Mouse (Mus musculus): ENCODE measurements at regions not wholly inside any gene's neighbourhood (a gene's known extent, or its start where the extent isn't known, plus 50 kb on each side); places are given as distances from the start of the nearest gene placed in this dataset.

DNA sequence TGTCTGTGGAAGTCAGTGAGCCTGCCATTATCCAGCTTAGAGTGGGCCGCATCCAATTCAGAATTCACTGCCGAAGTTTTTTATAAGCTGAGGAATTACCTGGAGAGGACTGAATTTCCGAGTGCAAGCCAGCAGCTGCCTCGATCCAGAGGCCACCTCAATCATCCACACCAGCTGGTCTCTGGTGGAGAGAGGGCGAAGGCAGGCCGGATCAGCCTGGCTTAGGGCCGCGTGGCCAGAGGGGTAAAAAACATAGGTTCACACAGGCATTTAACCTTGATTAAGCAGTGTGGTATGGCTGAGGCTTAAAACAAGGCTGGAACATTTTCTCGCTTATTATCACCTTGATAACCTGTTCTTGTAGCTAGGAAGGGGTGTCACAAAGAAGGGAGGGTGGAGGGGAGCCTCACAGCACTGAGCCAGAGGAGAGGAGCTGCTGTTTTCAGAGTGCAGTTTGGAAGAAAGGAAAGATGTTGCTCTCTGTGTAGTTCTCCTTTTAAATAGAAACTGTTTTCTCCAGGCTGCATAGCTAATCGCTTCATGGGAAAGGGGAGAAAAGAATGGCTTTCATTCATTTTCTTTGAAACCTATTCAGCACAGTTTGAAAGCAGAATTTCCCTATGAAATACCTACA is 135.1 kb upstream of the Noct start:
- DNase-seq (ENCODE audit: low spot score): no peak

DNA sequence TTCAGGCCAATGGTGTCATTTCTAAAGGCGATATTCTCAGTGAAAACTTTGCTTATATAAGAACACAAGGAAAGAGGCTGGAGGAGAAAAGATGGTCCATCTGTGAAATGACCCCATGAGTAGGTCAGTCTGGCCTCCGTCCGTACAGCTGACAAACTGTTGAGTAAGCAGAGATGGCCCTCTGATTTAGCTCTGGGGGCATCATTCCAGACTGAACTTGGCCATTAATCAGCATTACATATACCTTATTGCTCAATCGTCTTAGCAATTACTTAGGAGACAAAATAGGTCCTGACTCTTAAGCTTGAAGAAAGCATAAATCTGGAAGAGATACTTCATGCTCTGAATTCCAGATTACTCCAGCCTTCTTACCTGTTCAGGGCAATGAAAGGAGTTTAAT is 132.8 kb upstream of the Noct start:
- DNase-seq (ENCODE audit: low spot score): peak; percentile 47

DNA sequence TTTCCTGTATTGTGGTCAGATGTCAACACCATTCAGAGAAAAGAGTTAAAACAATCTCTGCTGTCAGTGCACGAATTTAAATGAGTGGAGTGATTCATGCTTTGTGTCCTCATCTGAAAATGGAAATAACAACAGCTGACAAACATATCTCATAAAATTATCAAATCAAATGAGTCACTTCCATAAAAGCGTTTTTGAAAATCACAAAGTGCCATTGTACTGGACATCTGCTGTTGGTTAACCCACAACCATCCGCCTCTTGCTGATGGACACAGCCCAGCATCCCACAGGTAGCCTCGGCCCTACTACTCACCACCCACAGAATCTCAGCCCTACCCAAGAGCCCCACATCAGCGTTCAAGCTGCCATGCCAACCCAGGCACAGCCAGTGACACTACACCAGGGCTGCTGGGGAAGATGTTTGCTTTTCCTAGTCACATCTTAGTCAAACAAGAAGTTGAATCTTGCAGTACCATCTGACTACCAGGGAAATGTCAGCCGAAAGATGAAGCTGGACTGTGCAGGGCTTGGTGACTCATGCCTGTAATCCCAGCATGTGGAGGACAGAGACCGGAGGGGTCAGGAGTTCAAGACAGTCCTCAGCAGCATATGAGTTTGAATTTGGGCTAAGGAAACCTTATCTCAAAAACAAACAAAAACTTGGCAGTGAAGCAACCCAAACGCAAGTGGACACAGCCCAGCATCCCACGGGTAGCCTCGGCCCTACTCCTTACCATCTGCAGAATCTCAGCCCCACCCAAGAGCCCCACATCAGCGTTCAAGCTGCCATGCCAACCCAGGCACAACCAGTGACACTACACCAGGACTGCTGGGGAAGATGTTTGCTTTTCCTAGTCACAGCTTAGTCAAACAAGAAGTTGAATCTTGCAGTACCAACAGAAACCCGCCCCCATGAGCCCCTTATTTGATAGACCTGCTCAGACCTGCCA is 131.9 kb upstream of the Noct start:
- DNase-seq (ENCODE audit: low spot score): peak; percentile 35

DNA sequence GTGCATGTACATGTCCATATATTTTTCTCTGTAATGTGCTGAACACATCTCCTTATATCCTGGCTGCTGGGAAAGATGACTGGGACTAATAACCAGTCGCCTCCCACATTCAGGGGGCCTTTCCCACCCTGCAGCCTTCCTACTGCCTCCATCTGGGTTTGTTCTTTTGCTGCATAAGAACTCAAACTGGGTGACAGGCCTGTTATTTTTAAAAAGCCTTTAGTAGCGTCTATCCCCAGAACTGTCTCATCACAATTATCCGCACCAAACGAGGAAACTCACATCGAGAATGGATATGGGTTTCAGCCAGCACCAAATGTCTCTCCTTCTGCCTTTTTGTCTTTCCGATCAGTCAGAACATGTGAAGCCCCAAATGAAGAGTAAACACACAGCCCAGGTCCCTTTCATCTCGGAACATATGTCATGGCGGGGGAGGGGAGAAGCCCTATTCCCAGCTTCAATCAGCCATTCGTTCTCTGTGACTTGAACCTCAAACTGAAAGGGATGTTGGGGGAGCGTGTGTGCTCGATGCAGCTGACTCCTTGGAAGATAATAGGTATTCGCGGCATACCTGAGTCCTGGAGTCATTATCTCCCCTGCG is 128.3 kb upstream of the Noct start:
- no peak for DNase-seq (ENCODE audit: low spot score)

DNA sequence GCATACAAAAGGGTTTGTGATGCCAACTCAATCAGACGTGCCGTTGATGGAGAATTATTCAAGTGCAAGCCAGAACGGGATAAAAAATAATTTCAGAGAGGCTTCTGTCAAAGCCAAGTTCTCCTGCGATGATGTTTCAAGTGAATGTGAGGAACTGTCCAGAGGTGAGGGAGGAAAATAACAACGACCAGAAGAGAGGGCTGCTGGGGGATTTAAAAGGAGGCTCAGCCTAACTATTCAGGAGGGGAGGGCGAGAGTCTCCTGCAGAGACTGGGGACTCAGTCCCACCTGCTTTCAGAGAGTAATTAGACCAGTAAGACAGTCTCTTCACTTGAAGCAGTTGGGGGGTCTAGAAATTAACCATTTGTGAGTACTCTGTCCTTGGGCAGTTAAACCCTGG is 127.7 kb upstream of the Noct start:
- DNase-seq (ENCODE audit: low spot score): no peak

DNA sequence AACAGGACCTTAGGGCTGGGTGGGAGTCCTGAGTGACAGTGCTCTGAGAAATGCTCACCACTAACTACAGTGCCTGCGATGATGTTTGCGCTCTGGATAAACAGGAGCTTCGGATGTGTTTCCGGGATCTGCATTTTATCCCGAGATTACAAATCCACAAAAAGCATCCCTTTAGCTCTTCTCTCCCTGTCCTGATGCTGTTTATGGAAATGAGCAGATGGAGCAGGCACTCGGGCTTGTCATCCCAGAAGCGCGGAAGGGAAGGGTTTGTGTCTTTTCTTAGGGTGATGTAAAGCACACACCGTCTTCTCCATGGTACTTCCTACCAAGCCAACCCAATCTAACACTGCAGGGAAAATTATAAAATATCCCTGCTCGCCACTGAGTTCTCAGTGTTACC is 126.9 kb upstream of the Noct start:
- DNase-seq (ENCODE audit: low spot score): no peak

DNA sequence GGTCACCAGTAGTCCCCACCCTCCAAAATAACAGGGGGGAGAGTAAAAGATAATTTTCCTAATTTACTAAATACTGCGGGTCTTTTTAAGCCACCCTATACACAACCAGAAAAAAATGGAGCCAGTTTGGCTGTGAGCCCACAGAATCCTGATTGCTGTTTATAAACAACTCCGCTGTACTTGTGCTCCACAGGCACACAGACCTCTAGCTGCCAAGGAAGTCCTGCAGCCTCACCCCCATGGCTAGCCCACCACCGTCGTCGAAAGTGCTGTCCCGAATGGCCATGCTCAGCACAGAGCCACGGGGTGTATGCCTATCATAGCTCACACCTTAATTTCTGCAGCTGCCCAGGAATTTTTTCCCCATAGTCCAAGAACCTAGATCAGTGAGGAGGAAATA is 124.3 kb upstream of the Noct start:
- no peak for DNase-seq (ENCODE audit: low spot score)

DNA sequence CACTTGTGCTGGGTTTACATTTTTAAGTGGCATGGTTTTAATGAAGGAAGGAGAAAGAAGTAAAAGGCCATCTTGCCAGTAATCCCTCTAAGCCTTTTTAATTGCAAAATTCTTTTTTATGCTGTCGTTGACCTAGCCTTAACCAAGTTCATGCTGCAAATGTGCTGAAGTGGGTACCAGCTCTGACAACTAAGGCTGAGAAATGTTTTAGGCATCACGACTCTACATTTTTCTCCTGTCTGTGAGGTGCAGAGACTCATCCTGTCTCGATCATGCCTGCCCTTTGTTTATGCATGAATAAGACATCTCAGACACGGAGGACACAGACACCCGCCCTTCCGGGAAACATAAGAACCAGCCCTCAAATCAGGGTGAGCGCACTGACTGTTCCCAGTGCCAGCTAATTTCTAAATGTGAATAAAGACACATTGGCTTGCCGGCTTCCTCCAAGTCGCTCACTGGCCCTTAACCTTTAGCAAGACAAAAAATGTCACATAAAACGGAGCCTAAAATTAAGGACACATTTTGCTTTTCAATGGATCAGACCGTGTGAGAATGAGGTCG is 115.5 kb upstream of the Noct start:
- no peak for DNase-seq (ENCODE audit: low spot score)

DNA sequence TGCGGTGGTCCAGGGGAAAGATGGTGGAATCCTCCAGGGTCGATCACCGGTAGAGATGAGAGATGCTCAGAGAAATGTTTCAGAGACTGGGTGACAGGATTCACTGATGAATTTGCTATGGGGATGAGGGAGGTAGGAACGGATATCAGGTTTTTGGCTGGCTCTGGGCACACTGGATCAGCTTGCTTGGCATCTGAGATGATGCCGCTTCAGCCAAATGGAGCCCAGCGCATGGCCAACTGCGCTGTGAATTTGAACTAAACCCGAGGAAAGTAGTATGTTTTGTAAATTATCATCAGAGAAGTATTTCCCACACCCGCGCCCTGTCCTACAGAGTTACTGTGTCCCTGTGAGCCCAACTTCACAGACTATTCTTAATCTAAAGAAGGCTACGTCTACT is 113.0 kb upstream of the Noct start:
- DNase-seq (ENCODE audit: low spot score): no peak

DNA sequence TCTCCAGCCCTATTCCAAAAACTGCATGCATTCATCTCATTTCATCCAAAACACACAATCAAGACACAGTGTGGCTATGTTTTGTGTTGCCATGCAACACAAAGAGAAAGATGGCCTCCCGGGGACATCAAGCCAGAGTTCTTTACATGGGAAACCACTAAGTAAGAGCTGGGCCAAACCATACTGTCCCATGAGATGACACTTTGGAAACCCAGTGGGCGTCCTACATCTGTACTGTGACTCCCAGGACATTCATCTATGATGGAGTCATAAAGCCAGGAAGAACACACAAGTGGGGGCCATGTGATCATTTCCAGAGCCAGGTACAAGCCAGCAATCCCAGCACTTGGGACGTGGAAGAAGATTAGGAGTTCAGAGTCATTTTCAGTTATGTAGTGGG is 111.9 kb upstream of the Noct start:
- no peak for DNase-seq (ENCODE audit: low spot score)

DNA sequence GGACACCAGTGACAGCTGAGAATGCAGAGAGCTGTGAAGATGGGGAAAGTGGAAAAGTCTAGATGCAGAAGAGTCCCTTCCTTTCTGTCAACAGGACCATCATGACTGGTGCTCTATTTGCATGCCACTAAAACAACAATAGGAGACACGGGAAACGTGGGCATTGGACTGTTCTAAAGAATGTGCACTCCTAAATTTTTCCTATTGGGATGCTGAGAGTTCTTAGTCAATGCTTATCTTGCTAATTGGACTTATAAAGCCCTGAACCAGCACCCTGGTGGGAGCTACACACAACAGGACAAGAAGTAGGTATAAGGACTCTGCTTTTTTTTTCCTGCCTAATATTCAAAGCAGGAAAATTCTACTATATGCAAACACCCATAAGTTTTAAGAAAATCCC is 108.3 kb upstream of the Noct start:
- DNase-seq (ENCODE audit: low spot score): no peak

DNA sequence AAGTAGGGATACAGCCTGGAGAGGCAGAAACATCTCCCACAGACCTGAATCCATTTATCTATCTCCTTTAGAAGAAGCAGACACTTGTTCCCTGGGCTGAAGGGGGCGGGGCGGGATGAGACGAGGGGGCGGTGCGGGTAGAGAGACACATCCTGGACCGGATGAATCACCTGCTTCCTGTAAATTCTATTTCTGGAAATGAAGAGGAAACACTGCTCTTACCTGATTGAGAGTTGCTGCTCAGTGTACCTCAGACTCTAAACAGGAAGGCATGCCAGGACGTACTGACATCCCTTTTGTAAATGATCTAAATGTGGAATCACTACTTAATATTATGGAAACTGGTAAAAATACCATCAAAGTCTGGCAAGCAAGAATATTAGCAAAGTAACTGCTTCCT is 105.5 kb upstream of the Noct start:
- no peak for DNase-seq (ENCODE audit: low spot score)

DNA sequence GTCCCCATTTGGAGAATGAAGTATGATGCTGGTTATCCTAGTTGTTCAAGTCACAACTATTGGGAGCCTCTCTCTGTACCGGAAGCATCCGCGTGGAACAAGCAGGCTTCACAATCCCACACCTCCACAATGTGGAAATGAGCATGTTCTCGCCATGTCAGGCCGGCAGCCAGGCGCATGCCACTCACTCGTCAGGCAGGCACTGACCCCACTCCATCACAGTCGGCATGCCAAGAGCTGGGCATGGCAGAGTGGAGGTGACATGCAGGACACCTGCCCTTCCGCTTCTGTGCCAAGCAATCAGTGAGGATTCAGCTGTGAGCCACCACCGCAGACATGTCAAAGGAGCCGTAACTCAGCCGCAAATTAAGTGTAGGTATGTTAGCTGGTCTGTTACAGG is 103.7 kb upstream of the Noct start:
- DNase-seq (ENCODE audit: low spot score): no peak

DNA sequence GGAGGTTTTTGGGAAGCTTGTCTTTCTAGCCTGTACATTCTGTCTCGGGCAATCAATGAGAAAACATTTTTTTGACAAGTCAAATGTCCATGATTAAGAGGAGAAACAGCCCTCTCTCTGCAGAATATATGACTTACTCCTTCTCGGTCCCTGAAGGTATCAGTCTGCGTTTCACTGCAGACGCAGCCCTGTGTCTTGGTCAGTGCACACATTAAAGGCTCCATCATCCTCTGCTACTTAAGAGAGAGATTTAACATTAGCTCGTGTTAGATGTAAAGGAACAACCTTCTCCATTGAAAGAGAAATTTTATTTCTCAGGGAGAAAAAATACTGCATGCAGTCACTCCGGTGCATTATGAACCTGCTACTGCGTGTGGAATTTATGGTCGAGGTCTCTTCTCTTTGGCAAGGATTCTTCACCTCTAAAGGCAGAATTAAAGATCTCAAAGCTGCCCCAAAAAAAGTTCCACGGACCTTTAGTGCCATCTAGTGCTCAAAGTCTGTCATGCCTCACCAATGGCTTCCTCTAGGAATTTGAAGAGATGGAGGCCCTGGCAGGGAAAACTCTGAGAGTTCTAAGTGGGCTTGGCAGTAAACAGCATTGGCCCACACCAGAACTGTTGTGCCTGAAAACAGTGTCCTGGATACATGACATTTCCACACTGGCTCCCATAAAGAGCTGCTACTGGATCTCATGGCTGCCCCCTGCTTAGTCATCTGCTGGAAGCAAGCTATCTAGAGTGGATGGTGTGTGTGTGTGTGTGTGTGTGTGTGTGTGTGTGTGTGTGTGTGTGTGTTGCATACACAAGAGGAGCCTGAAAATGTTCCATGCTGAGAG is 102.3 kb upstream of the Noct start:
- peak; percentile 70 for DNase-seq (ENCODE audit: low spot score)

DNA sequence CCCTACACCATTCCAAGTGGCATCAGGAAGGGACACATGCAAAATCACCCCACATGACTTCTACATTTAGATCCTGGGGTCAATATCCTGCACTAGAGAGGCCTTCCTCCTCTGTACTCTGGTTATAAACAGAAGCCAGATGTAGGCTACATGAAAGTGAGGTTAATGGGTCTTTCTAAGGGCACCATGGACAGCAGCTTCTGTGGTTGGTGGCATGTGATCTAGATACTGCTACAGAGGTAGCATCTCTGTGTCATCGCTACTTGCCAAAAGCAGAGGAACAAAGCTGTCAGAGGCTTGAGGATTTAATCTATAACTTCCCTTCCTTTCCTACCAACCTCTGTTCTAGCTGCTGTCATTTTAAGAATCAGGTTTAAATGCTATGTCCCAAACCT is 101.7 kb upstream of the Noct start:
- DNase-seq (ENCODE audit: low spot score): no peak

DNA sequence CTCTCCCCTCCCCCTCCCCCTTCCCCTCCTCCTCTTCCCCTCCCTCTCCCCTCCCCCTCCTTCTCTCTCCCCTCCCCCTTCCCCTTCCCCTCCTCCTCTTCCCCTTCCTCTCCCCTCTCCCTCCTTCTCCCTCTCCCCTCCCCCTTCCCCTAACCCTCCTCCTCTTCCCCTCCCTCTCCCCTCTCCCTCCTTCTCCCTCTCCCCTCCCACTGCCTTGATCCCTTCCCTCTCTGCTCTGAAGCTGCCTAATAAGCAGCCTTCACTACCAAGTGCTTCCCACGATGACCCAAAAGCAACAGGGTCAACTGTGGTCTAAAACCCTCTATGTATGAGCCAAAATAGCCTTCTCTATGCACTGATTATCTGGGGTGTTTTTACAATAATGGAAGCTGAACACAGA is 96.4 kb upstream of the Noct start:
- DNase-seq (ENCODE audit: low spot score): no peak

DNA sequence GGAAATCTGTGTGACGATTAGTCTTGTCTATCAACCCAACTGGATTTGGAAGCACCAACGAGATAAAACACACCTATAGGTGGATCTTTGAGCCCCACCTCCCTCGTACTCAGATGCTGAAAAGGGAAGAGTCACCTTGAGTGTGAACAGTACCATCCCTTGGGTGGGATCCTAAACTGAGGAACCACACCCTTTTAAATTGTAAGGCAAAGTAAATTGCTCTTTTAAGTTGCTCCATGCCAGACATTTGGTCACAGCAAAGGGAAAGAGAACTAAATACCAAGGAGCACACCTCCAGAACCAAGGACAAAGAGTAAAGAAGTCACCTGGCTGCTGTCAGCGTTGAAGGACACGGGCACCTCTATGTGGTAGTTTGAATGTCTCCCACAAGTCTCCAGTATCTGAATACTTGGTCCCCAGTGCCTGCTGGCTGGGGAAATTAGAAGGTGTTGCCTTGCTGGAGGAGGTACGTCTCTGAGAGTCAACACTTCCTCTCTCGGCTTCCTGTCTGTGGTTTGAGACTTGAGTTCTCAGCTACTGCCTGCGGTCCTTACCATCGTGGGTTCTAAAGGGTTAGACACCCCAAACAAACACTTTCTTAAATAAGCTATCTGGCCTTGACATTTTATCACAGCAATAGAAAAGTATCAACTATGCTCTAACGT is 95.6 kb upstream of the Noct start:
- DNase-seq (ENCODE audit: low spot score): no peak

DNA sequence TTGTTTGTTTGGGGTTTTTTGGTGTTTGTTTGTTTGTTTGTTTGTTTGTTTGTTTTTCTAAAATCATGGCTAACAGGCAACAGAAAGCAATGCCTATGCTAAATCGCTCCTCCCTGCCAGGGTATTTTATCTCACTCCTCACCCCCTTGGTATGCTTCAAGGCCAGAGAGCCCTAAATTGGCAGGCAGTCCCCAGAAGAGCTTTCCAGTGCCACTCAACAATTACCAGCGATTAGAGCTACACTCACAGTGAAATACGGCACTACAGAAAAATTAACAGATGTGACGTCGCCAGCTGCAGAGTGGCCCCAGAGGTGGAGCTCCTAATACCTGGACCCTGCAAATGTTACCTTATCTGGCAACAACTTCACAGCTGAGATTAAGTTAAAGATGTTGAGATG is 93.5 kb upstream of the Noct start:
- no peak for DNase-seq (ENCODE audit: low spot score)

DNA sequence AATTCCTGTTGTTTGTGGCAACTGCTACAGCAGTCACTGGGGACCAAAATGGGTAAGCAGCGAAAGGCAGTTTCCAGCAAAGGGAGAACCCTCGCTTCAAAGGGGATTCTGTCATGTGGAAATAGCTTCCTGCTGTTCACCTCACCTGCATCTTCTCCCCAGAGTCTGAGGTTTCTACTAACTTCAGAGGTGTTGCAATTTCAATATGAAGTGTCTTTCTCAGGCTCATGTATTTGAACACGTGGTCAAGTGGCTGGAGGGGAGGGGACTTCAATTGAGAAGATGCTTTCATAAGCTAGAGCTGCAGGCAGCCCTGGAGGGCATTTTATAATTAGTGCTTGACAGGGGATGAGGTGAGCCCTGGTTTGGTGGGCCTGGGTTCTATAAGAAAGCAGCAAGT is 92.9 kb upstream of the Noct start:
- no peak for DNase-seq (ENCODE audit: low spot score)

DNA sequence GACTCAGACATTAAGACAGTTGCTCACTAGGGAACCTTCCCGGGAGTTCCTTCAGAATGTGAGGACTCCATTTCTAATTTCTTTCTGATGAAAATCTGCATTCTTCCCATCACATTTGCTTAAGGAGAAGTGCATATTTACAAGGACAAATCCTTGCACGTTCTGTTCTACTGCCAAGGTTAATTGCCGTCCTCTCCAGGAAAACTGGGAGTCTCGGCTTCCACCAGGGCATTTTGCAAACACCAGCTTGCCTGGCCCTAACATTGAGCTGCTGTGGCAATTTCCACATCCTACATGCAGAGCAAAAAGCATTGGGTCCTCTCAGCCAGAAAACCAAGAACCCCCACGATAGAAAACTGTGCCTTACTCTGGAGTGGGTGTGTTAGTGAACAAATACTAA is 91.5 kb upstream of the Noct start:
- DNase-seq (ENCODE audit: low spot score): no peak

DNA sequence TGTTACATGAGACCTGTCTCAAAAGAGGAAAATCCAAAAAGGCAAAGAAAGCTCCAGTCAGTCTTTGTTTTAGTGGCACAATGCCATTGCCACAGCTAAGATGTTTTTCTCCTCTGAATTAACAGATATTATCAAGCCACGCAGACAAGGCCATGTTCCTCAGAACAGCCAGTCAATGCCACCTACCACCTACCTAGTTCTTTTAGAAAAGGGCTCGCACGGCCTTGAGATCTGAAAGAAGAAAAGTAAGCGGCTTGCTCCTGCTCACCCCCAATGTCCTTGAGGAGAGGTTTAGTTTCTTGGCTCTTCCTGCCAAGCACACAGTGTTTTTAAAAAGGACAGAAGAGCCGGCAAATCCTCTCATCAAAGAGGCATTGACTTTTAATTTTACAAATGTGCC is 88.7 kb upstream of the Noct start:
- no peak for DNase-seq (ENCODE audit: low spot score)

All from urinary bladder, postnatal 14 days (tissue).